Mouse (Mus musculus): ENCODE results near the gene Cxcr5. TPM values are rescaled to one million over a fixed set of nuclear protein-coding genes. Genes with fewer than 3 reads are reported as not detected.

Cxcr5 gene
- polyA plus RNA-seq, 1 experiment from 2014 or later = 0.46 TPM

DNA sequence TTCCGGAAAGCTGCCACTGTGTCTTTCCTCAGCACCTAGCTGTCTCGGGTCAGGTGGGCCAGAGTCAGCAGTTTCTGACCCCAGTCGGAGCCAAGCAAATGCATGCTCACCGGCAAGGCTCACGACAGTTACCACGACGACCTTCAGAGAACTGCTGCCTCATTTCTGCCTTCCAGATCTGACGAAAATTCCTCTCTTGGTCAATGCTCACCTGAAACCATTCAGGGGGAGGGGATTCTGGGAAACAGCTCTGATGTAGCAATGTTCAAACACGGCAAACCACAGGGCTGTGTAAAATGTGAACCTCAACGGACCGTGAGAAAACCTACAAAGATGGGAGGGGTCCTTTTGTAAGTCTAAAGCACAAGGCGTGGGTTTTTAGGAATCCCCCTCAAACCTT lies 1.3 kb upstream of the Cxcr5 start:
- Histone ChIP-seq H3K4me3 (no peak overlapping the region), H3K9me3 (no peaks in the 10 kb centered on the region), H3K4me1 (no peaks in the 10 kb centered on the region), H3K36me3 (no peaks in the 10 kb centered on the region), H3K9ac (no peak overlapping the region), H3K27me3 (no peaks in the 10 kb centered on the region), H3K4me2 (no peak overlapping the region), H3K27ac (no peak overlapping the region)
- 45% methylated on average over 12 of the region's 12 CpGs for WGBS
- no peak for ATAC-seq (ENCODE audit: insufficient number of reproducible peaks, low FRiP score, low TSS enrichment, low read depth)

DNA sequence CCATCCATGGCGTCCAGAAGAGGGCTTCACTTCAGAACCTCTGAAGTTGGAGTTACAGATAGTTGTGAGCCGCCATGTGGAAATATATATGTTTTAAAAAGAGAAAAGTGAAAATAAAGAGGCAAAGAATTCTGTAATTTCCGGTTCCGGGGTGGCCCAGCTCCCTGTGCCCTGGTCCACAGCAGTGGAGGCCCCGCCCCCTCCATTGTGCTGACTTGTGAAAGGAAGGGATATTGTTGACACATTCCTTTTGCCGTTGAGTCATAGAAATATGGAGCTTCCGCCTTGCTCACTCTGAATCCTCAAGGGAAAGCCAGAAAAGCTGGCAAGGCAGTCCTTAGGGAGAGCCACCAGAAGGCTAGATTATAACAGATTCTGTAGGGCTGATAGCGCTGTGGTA lies 9.5 kb downstream of the Cxcr5 start:
- H3K27ac ChIP-seq = no peak overlapping the region
- no peak for ATAC-seq (ENCODE audit: insufficient number of reproducible peaks, low FRiP score, low TSS enrichment, low read depth)
- no peaks in the 10 kb centered on the region for H3K4me1 ChIP-seq
- H3K4me2 ChIP-seq = no peak overlapping the region
- H3K9me3 ChIP-seq = no peaks in the 10 kb centered on the region
- H3K36me3 ChIP-seq = no peaks in the 10 kb centered on the region
- no peak overlapping the region for H3K9ac ChIP-seq
- H3K27me3 ChIP-seq = no peaks in the 10 kb centered on the region
- H3K4me3 ChIP-seq = no peak overlapping the region
- 81% methylated on average over 8 of the region's 8 CpGs for WGBS

DNA sequence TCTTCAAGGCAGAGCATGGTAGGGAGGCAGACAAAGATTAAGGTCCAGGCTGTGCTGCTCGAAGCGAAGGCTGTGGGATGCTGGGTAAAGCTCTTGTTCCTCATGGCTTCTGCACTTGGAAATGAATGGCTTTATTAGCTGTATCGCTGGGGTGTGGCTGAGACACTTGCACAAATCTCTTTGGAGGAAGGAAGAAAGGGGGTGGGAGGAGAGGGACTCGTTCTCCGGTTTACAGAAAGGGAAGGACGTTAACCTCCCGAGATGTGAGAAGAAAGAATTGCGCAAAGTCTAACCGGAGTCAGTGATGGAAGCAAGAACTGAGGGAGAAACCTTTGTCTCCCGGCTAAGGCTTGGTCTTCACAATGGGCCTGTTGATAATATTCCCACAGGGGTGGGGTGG lies 10.5 kb downstream of the Cxcr5 start:
- no peaks in the 10 kb centered on the region for H3K27me3 ChIP-seq
- WGBS = 77% methylated on average over 10 of the region's 10 CpGs
- no peak overlapping the region for H3K27ac ChIP-seq
- no peak for ATAC-seq (ENCODE audit: insufficient number of reproducible peaks, low FRiP score, low TSS enrichment, low read depth)
- H3K9ac ChIP-seq = no peak overlapping the region
- no peaks in the 10 kb centered on the region for H3K36me3 ChIP-seq
- no peaks in the 10 kb centered on the region for H3K9me3 ChIP-seq
- H3K4me2 ChIP-seq = no peak overlapping the region
- H3K4me3 ChIP-seq = no peak overlapping the region
- H3K4me1 ChIP-seq = no peaks in the 10 kb centered on the region

DNA sequence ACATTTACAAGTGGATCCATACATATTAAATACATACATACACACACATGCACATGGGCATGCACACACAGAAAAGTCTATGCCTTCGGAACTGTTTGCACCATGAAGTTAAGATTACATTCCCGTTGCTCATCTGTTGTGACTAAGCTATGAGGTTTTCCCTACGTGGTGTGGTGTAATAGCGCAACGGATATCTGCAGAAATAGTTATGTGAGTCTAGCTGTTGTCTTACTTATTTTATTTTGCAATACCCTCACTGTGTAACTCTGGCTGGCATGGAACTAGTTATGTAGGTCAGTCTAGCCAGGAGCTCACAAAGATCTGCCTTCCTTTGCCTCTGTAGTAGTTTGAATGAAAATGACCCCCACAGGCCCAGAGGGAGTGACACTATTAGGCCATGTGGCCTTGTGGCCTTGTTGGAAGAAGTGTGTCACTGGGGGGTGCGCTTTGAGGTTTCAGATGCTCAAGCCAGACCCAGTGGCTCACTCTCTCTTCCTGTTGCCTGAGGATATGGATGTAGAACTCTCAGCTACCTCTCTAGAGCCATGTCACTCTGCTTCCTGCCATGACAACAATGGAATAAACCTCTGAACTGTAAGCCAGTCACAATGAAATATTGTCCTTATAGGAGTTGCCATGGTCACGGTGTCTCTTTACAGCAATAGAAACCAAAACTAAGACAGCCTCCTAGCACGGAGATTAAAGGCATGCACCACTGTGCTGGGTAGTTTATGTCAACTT lies 13.1 kb downstream of the Cxcr5 start:
- WGBS = 89% methylated on average over 8 of the region's 8 CpGs

DNA sequence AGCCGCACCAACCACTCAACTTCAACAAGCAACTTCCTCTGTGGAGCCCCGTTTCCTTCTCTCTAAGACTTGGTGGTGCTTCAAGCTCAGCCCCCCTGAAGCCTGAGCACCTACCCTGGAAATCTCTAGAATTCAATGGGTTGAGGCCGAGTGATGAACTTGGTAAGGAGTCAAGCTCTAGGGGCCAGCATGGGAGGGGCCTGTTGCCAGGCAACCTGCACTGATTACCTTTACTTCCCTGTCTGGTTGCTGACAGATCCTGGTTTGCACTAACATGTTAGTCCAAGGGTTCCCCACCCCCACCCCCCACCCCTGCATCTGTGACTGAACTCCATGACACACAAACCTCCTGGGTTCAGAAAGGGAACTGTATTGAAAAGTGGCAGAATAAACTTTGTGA lies 16.7 kb downstream of the Cxcr5 start:
- H3K9me3 ChIP-seq = no peaks in the 10 kb centered on the region

More for the DNA sequence above, 13.1 kb downstream of the Cxcr5 start:
- no peak overlapping the region for H3K27ac ChIP-seq
- H3K4me1 ChIP-seq = no peaks in the 10 kb centered on the region
- no peak overlapping the region for H3K4me3 ChIP-seq
- H3K27me3 ChIP-seq = no peaks in the 10 kb centered on the region
- H3K9ac ChIP-seq = no peak overlapping the region
- no peaks in the 10 kb centered on the region for H3K9me3 ChIP-seq
- no peak for ATAC-seq (ENCODE audit: insufficient number of reproducible peaks, low FRiP score, low TSS enrichment, low read depth)
- H3K4me2 ChIP-seq = no peak overlapping the region
- no peaks in the 10 kb centered on the region for H3K36me3 ChIP-seq

DNA sequence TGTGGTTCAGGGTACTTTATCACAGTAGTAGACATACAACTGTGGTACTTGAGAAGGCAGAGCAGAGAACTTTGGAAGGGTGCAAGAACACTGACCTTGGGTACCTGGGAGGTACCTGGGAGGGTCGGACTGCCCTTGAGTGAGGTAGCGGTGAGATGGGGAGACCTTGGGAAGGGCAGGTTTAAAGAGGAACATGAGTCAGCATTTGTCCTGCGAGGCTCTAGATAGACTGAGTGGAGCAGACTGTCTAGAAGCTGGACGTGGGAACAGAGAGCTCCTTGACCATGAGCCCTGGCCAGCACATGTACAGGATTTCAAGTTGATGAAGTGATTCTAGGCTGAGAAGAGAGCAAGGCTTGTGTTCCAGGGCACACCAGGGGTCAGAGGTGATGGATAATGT lies 19.3 kb downstream of the Cxcr5 start:
- Histone ChIP-seq H3K4me3 (no peak overlapping the region), H3K4me2 (no peak overlapping the region), H3K9ac (no peak overlapping the region), H3K27me3 (no peaks in the 10 kb centered on the region), H3K36me3 (no peaks in the 10 kb centered on the region), H3K27ac (no peak overlapping the region), H3K9me3 (no peaks in the 10 kb centered on the region), H3K4me1 (no peaks in the 10 kb centered on the region)
- WGBS = 88% methylated on average over 4 of the region's 4 CpGs
- ATAC-seq (ENCODE audit: insufficient number of reproducible peaks, low FRiP score, low TSS enrichment, low read depth) = no peak

More for the DNA sequence above, 16.7 kb downstream of the Cxcr5 start:
- Histone ChIP-seq H3K4me1 (no peaks in the 10 kb centered on the region), H3K27me3 (no peaks in the 10 kb centered on the region), H3K27ac (no peak overlapping the region), H3K36me3 (no peaks in the 10 kb centered on the region), H3K4me2 (no peak overlapping the region), H3K9ac (no peak overlapping the region), H3K4me3 (no peak overlapping the region)
- WGBS = 79% methylated on average over 3 of the region's 3 CpGs
- ATAC-seq (ENCODE audit: insufficient number of reproducible peaks, low FRiP score, low TSS enrichment, low read depth) = no peak

DNA sequence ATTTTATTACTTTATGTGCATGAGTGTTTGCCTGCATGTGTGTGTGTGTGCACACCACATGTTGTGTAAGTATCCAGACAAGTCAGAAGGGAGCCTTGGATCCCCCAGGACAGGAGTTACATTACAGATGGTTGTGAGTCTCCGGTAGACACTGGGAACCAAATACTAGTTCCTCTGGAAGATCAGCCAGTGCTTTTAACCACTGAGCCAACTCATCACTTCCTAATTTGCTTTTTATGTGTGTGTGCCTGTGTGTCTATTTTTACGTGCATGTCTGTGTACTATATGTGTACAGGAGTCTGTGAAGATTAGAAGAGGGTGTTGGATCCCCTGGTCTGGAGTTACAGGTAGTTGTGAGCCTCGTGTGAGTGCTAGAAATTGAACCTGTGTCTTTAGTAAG lies 21.0 kb downstream of the Cxcr5 start:
- Histone ChIP-seq H3K36me3 (no peaks in the 10 kb centered on the region), H3K27me3 (no peaks in the 10 kb centered on the region), H3K9me3 (no peaks in the 10 kb centered on the region), H3K4me1 (no peaks in the 10 kb centered on the region), H3K27ac (no peak overlapping the region), H3K9ac (no peak overlapping the region), H3K4me2 (no peak overlapping the region), H3K4me3 (no peak overlapping the region)
- WGBS = 78% methylated on average over 3 of the region's 3 CpGs
- no peak for ATAC-seq (ENCODE audit: insufficient number of reproducible peaks, low FRiP score, low TSS enrichment, low read depth)

DNA sequence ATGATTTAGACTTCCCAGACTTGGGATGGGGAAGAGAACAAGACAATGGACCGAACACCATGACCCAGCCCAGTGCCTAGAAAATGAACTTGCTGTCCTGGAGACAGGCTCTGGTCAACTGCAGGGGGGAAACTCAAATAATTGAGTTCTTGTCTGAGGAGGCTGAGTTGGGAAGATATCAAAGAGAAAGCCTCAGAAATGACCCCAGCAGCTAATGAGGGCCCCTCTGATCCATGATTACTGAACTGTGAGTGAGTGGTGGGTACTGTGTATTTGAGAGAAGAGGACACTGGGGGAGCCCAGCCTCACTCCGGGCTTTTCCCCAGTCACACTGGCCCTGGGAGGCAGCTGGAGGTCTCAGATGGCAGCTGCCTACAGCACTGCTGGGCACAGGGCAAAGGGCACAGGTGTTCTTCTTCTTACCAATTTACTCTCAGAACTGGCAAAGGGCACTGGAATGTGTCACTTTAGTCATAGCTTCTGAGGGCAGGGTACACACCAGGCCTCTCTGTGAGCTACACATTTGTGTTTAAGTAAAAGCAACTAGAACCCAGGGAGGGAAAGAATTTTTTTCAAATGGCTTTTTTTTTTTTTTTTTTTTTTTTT lies 21.8 kb downstream of the Cxcr5 start:
- Histone ChIP-seq H3K27me3 (no peaks in the 10 kb centered on the region), H3K36me3 (no peaks in the 10 kb centered on the region), H3K9ac (no peak overlapping the region), H3K4me2 (no peak overlapping the region), H3K4me3 (no peak overlapping the region), H3K4me1 (no peaks in the 10 kb centered on the region), H3K27ac (no peak overlapping the region), H3K9me3 (no peaks in the 10 kb centered on the region)
- no peak for ATAC-seq (ENCODE audit: insufficient number of reproducible peaks, low FRiP score, low TSS enrichment, low read depth)
- 41% methylated on average over 2 of the region's 2 CpGs for WGBS

DNA sequence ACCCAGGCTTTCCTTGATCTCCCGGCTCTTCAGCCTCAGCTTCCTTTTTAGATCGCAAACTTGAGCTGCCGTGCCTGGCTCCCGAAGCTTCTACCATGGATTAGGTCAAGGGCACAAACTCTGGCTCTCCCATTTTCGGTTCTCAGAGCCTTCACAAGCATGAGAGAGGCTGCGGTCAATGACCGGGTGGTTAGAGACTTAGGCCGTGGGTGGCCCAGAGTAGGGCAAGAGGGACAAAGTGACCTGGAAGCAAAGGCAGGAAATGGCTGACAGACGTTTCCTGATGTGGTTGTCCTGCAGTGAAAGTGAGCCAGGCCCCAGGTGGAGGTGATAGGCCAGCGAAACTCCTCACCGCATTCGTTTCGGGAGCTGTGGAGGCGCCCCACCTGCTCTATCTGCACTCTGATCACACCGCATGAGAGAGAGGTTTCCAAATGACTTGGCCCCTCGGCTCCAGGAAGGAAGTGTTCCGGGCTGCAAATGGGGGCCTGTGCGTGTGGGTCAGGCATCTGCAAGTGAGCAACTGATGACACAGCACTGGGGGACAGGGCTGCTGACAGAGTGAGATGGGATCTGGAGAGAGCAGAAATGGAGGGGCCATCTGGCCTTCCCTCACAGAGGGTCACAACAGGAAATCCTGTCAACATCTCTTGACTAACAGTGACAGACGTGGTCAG lies 23.9 kb downstream of the Cxcr5 start:
- no peaks in the 10 kb centered on the region for H3K9me3 ChIP-seq
- no peak overlapping the region for H3K4me3 ChIP-seq
- no peak overlapping the region for H3K4me2 ChIP-seq
- ATAC-seq (ENCODE audit: insufficient number of reproducible peaks, low FRiP score, low TSS enrichment, low read depth) = no peak
- no peaks in the 10 kb centered on the region for H3K27me3 ChIP-seq
- H3K27ac ChIP-seq = no peak overlapping the region
- no peaks in the 10 kb centered on the region for H3K4me1 ChIP-seq
- 64% methylated on average over 19 of the region's 19 CpGs for WGBS
- no peak overlapping the region for H3K9ac ChIP-seq
- H3K36me3 ChIP-seq = no peaks in the 10 kb centered on the region

DNA sequence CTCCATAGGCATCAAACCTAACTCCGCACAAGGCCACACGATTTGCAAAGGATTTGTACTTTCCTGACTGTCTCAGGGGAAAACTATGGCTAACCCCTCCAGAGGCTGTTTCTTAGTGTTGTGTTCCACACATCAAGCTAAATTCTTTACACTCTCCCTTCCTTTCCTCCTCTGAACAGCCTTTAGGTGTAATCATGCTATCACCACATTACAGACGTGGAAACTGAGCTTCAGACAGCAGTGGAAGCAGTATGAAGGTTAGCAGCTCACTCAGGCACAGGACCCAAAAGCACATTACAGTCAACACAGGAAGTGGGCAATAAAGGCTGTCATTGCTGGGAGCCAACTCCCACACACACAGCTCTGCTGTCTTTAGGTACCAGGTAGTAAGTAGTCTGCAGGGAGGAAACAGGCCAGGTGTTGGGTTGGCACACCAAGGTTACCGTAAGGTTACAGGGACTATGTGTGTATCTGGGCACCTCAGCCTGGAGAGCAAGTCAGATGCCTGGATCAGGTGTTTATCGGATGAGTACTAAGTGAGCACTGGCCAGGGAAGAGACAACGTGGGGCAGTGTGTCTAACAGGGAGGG lies 28.6 kb downstream of the Cxcr5 start:
- no peak overlapping the region for H3K4me2 ChIP-seq

DNA sequence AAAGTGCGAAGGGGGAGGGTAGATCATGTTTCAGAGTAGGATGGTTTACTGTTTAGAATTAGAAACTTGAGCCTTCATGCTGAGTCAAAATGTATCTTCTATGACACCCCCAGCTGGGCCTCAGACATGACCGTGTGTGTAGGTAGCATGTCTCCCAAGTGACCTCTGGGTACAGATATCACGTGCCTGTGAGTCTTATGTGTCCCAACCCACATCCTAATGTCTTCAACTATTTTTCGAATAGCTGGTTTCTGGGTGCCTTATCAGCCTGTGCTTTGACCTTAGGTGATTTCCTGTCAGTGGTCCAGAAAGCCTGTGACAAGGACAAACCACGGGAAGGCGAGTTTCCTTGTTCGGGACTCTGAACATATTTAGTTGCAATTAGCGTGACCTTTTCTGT lies 33.3 kb downstream of the Cxcr5 start:
- no peak overlapping the region for H3K9ac ChIP-seq
- H3K27ac ChIP-seq = no peak overlapping the region
- WGBS = 72% methylated on average over 8 of the region's 8 CpGs
- H3K4me2 ChIP-seq = no peak overlapping the region
- H3K27me3 ChIP-seq = no peaks in the 10 kb centered on the region
- H3K4me1 ChIP-seq = no peaks in the 10 kb centered on the region
- H3K36me3 ChIP-seq = no peaks in the 10 kb centered on the region
- H3K4me3 ChIP-seq = no peak overlapping the region
- no peaks in the 10 kb centered on the region for H3K9me3 ChIP-seq
- ATAC-seq (ENCODE audit: insufficient number of reproducible peaks, low FRiP score, low TSS enrichment, low read depth) = no peak

More for the DNA sequence above, 28.6 kb downstream of the Cxcr5 start:
- Histone ChIP-seq H3K9ac (no peak overlapping the region), H3K27ac (no peak overlapping the region), H3K9me3 (no peaks in the 10 kb centered on the region), H3K27me3 (no peaks in the 10 kb centered on the region), H3K36me3 (no peaks in the 10 kb centered on the region), H3K4me1 (no peaks in the 10 kb centered on the region), H3K4me3 (no peak overlapping the region)
- 75% methylated on average over 6 of the region's 6 CpGs for WGBS
- ATAC-seq (ENCODE audit: insufficient number of reproducible peaks, low FRiP score, low TSS enrichment, low read depth) = no peak
